Mouse (Mus musculus): ENCODE measurements around the gene Plxna1. TPM values are rescaled to one million over a fixed set of nuclear protein-coding genes. Genes with fewer than 3 reads are reported as not detected.

The Plxna1 gene
- total RNA-seq (2021), result 100 to 1,000 TPM; 159 to 169 TPM
- long read RNA-seq, partial matches to known transcripts, result 8 of 41 reads
- long read RNA-seq, other reads (novel, unspliced or antisense), result 33 of 41 reads

DNA sequence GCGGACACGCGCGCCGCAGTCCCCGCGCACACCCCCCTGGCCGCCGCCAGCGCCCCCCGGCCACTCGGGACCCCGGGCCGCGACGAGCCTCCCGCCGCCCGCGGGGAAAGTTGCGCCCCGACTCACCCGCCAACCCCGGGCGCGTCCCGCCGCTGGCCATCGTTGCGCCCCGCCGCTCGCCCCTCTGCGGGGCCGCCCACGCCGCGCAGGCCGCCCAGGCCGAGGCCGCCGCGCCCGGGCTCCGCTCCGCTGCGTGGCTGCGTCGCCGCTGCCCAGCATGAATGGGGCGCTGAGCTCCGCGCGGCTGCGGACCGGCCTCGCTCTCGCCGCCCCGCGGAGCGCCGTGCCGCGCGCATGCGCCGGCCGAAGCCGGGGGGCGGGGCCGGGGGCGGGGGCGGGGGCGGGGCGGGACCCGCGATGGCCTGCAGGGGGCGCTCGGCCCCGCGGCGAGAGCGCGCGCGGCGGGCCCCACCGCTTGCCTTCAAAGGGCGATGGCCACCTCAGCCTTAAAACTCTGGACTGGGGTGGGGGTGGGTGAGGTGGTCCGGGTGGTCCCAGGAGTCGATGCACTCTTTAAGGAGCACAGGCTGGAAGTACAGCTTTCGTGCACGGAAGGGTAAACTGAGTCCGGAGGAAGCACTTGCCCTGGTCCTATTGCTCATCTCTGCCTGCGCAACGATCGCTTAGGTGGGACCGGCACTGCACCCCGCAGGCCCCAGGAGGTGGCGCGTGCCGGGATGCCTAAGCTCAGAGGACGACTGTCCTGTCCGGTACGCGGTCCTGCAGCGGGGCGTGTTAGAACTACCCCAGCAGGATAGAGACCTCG lies at the start of gene Plxna1:
Plxna1 (minus strand) TSS at position 340 of the 826 bp plus-strand sequence.
- DNase-seq (ENCODE audit: low spot score in 2 of 2), result peak; percentile 61 to 71

DNA sequence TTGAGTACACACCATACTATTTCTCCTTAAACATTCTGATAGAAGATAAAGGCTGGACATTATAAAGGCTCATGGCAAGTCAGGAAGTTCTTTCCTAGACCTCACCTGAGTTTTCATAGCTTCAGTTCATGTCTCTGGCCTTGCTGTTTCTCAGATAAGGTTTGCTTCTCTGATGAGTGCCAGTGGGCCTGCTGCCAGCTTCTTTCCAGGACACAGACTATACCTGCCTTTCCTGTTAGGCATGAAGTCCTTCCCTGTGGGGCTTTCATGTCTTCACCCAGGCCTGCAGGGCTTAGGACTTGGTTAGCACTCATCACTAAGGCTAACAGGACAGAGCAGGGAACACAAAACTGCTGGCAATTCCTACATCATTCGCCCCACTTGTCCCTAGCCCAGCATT lies 46.6 kb upstream of the Plxna1 start:
- no peak for DNase-seq (ENCODE audit: low spot score in 2 of 2)

DNA sequence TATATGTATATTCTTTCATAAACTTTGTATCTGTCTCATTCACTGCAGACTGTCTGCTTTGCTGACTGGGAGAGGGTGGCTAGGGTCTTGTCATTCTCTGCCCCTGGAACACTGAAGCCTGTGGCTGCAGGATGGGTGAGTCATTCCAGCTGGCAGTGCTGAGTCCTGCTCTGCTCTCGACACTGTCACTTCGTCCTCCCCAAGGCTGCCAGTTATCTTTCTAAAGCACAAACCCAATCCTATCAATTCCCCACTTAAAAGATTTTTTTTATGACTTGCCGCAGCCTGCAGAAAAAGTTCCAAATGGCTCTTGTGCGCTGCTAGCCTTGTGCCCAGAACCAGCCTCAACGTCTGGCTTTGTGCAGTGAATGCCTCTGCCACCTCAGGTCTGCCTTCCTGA lies 45.8 kb upstream of the Plxna1 start:
- DNase-seq (ENCODE audit: low spot score in 2 of 2), result no peak

DNA sequence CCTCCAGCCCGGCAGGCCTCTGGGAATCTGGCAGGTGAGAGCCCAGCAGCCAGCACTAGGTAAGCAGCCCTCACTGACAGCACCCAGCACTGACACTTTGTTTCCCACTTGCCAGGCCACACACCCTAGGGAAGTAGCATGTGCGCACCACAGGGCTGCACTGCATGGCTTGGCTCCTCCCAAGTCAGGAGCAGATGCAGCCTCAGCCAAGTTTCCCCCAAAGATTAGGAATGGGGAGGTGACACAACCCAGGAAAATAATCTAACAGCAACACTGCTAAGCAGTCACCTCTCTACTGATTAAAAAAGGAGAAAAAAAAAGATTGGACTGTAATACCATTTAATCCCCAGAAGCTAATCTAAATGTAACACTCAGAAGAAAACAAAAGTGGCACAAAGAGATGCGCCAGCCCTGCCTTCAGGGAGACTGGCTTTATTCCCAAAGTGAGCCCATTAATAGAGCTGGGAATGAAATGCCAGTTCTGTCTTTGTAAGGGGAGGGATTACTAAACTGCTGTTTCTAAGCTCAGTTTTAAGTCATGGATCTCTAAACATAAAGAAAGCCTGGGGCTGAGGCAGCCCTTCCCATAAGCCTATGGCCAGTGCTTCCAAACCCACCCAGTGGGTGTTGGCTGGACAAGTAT lies 44.9 kb upstream of the Plxna1 start:
- no peak for DNase-seq (ENCODE audit: low spot score in 2 of 2)

DNA sequence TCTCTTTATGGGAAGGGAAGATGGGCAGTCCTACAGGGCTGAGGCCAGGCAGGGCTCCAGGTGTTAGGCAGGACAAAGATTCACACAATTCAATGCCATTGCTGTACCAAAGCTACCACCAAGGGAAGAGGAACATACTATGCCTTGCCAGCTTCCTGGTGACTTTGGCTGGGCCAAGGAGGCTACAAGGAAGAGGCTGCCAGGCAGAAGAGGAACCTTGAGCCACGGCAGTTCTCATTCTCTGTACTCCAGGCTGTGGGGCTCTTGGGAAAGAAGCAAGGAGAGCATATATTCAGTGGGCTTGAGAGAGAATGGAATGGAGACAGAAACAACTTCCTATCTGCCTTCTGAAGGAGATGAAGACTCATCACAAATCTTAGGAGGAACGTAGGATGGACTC lies 42.5 kb upstream of the Plxna1 start:
- DNase-seq (ENCODE audit: low spot score in 2 of 2), result no peak

DNA sequence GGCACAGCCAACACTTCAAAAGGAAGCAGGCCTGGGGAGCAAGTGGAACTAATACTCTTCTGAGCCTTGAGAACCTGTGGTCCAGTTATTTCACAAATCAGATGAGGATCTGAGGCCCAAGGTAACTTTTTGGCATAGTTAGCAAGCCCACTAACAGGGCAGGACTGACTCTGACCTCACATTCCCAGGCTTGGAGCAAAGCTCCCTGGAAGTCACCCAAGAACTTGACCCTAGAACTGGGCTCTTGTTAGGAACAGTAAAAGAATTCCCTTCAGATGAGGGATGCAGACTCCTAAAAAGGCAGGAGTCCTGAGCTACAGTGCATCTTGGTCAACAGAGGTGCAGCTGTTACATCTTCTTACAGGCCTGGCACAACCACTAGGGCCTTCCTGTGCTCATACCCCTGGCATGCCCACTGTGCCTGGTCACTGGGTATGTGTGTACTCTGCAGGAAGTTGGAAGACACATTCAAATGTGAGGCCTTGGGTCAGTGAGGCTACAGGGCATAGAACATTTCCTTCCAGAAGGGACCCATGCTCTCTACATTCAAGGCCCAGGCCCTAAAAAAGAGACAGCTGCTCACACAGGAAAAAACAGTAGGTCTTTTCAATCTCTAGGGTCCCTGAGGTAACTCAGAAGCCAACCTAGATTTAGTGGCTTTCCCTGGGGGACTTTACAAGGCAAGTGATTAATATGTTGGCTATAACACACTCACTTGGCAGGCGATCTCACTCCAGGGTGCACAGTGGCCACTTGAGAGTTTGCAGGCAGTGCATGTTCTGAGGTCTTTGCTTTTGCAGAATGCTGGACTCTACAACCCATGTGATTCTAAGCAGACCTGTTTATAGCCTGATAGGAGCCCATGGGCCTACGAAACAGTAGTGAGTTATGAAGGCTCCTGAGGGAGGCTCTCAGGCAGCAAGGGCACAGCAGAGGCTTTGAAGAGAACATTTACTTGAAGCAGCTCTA lies 41.1 kb upstream of the Plxna1 start:
- DNase-seq (ENCODE audit: low spot score in 2 of 2), result no peak

DNA sequence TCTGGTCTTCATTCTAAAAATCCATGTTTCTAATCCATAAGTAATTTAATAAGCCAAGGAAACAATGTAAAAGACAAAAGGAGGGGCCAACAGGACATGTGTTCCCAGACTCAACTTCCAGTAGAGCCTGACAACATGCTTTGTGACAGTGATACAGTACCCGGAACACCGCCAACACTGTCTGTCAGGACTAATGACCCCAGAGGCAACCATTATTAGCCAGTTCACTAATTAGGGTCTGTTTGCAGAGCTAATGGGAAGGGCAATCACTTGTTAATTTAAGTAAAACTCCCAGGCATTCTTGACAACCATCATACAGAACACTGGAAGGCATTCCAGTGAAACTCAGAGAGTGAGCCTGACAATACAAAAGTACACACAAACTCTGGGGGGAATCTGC lies 40.0 kb upstream of the Plxna1 start:
- no peak for DNase-seq (ENCODE audit: low spot score in 2 of 2)

DNA sequence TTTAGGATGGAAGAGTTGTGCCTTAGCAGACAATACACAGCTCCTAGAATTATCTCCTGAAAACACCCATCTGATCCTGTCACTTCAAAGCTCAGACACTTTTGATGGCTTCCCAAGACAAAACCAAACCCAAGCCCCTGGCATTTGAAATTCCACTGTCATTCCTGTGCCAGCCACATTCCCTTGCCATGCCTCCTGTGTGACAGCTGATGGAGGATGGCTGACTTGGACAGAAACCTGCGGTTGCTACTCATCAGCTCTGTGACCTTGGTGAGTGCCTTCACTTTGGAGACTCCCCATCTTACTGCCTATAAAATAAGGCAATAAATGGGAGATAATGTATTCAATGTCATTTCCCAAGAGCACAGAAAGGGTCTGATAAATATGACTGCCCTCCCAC lies 37.1 kb upstream of the Plxna1 start:
- no peak for DNase-seq (ENCODE audit: low spot score in 2 of 2)

DNA sequence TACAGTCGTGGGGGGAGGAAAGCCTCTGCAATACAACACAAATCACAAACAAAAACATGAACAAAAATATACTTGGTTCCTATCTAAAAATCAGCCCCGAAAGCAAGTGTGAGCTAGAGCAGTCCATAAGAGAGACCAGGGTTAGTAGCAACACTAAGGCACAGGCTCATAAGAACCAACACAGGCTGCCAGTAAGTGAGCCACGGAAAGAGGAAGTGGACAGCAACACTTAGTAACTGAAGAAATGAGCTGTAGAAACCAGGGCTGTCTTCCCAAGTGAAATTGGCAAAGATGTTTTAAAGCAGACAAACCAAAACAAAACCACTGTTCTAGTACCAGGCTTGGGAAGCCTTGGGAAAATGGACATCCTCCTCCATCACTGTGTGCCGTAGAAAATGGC lies 35.5 kb upstream of the Plxna1 start:
- no peak for DNase-seq (ENCODE audit: low spot score in 2 of 2)

DNA sequence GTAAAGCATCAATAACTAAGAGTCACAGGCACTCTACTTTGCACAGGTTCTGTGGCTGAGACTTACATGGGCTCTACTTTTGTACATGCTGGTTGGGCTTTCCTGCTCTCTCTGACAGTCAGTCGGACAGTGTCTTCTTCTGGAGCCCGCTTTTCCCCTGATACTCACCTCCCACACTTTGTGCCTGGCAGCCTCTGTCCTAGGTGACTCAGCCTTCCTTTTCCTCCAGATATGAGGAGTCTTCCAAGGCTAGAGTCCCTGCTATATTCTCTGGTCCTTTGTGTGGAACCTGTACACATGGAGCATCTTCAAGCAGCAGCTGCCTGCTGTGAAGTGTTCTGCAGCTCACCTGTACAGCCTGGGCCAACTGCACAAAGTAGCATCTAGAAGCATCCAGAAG lies 31.4 kb upstream of the Plxna1 start:
- no peak for DNase-seq (ENCODE audit: low spot score in 2 of 2)

DNA sequence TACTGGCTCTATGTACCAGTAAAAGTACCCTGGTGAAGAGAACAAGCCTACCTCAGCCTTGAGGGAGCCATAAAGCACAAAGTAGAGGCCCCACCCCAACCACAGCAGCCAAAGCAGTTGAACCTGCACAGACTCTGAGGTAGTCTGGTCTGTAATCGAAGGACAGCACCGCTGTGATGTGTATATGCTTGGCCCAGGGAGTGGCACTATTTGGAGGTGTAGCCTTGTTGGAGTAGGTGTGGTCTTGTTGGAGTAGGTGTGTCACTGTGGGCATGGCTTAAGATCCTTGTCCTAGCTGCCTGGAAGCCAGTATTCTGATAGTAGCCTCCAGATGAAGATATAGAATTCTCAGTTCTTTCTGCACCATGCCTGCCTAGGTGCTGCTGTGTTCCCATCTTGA lies 29.8 kb upstream of the Plxna1 start:
- no peak for DNase-seq (ENCODE audit: low spot score in 2 of 2)

DNA sequence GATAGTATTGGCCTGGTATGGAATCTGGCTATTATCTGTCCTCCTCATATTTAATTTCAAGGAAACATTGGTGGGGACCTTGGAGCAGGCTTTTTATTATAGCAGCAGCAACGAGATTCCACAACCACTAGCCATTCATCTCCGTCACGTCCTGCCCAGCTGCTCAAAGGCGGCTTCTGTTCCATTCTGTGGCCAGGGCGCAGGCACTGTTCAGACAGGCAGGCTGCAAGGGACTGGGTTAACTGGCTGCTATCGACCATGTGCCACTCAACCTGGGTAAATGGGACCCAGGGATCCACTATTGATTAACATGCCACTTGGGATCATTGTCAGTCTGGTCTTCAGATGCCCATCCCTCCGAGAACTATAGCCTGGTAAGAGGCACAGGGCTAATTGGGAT lies 27.4 kb upstream of the Plxna1 start:
- no peak for DNase-seq (ENCODE audit: low spot score in 2 of 2)

DNA sequence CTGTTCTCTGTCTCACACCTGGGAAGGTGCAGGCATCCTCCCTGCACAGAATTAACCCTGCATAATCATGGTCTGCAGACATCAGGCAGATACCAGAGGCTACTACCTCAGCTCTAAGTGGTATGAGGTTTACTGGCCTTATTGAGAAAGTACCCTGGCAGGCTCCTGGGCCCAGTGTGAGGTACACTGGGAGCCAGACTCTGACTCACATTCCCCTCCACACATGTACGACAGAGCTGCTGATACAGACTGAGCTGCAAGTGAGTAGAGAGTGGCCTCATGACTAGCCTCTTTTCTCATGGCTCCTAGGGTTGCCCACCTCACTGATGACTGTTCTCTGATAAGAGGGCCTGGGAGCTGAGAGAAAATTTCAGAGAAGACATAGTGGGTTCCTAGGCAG lies 24.5 kb upstream of the Plxna1 start:
- DNase-seq (ENCODE audit: low spot score in 2 of 2), result no peak

DNA sequence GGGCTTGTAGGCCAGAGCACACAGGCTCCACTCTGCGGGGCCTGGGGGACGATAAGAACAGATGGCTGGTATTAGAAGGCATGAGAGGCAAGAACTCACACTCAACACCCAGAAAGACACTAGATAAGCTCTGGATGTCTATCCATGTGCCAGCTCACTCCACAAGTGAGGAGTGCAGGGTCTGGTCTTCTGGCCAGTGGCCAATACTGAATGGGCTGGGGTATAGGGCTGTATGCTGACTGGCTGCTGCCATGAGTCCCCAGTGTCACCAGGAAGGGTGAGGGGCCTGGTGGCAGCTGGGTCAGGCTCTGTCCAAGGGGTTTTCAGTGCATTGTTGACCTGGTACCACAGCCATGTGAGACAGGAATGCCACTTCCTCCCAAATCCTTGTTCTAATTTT lies 22.3 kb upstream of the Plxna1 start:
- DNase-seq (ENCODE audit: low spot score in 2 of 2), result no peak

DNA sequence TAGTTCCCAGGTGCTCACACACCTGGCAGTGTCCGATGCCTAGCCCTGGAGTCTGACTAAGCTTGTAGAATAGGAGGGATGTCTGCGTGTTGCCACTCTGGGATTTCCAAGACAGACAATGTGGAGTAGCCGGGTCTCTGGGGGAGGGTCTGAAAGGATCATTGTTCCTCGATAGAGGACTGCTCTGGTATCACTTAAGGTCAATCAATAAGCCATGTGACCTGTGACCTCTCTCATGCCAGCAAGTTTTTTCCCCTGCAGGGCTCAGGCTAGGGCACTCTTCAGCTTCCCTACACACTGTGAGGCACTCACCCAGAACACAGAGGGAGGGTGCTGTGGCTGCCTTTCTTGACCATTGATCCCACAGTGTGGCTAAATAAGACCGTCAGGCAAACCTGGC lies 19.4 kb upstream of the Plxna1 start:
- no peak for DNase-seq (ENCODE audit: low spot score in 2 of 2)

DNA sequence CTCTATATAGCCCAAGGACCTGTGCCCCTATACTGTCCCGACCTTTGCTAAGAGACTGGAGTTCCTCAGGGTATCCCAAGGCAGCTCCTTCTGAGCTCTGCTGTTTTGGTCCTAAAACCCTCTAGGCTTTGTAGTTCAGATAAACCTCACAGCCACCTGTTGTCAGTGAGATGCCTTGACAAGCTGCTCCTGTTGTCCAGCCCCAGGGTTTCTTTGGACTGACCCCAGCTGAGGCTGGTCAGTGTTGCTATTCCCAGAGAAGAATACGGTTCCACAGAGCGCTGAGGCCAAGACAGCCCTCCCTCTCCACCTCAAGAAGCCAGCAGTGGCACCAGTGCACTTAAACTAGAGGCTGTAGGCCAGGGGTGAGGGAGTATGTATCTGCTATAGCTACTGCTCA lies 18.8 kb upstream of the Plxna1 start:
- no peak for DNase-seq (ENCODE audit: low spot score in 2 of 2)

DNA sequence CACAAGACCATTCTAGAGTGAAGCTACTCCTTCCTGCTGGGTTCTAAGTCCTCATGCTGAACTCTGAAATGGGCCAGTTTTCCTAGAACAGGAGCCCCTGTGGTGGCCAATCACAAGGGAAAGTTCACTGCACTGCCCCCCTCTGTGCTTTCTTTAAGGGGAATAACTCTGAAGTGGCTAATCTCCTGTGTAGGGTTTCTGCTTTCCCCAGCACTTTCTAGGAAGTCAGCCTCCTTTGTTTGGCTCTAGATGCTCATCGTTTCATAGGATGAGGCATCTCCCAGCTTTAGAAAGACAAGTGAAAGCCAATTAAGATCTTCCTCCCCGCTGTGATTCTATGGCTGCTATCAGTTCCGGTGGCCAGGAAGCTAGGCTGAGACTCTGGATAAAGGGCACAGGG lies 18.3 kb upstream of the Plxna1 start:
- no peak for DNase-seq (ENCODE audit: low spot score in 2 of 2)

DNA sequence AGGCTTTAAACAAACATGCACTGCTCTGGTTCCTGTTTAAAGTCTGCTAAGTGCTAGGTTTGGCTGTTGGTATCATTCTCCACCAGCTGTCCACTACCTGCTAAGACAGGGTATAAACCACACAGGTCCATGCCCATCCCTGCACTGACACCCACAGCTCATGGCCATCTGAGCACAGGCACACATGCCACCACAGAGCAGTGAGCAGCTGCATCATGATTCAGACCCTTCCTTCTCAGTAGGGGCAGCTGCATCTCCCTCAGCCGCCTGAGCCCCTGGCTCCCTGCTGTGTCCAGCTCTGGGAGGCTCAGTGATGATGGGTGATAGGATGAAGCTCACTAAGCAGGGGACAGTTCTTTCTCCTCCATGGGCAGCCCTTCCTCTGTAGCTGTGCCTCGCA lies 15.8 kb upstream of the Plxna1 start:
- DNase-seq (ENCODE audit: low spot score in 2 of 2), result no peak

DNA sequence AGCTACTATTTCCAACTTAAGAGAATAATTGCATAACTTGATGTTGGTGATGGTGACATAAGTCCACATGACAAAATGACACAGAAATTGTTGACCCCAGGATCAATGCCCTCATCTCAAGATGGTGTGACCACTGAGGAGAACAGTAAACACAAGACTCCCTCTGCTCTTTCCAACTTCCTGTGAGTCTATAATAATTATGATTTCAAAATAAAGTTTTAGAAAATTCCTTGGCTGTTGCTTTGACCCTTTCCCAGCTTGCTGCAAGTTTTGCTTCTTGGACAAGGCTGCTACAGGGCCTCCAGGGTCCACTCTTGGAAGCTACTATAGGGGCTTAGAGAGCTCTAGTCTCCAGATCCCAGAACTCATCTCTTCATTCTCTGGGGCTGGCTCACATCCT lies 6.4 kb upstream of the Plxna1 start:
- no peak for DNase-seq (ENCODE audit: low spot score in 2 of 2)

DNA sequence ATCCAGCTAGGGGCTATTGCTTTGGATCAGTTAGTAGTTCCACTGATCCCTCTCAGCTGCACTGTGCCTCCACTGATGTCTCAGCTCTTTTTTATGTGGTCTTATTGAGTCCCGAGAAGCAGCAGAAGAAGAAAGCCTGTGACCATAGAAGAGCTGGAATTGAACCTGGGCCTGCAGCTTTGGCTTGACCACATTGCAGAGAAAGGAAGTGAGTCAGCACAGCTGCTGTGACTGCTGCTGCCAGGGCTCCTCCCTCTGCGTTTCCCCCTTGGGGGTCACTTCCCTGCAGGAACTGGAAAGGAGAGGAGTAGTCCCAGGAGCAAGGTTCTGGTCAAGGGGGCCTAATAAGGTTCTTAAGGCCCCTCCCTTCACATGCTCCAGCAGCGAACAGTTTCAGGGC lies 1.9 kb upstream of the Plxna1 start:
- DNase-seq (ENCODE audit: low spot score in 2 of 2), result no peak

DNA sequence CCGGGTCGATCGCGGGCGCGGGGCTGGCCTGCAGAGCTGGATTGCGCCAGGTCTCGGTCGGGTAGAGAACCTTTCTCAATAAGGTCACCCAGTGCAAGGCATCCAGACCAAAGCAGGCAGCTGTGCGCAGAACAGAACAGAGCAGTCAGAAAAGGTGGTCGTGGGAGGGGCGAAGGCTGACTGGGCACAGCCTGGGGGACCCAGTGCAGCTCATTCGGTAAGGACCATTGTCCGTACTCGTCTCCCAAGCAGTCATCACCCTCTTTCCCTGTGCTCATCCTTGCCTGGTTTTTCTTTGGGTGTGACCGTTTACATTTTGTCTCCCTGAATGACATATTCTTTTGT lies 659 bp upstream of the Plxna1 start:
- DNase-seq (ENCODE audit: low spot score in 2 of 2), result no peak

All from layer of hippocampus, postnatal 10 days (tissue).